Mouse (Mus musculus): ENCODE data around the gene Olfr1175-ps. TPM values are rescaled to one million over a fixed set of nuclear protein-coding genes. Genes with fewer than 3 reads are reported as not detected.

Gene Olfr1175-ps
- 0.12 TPM in 2 replicates for total RNA-seq (2017)

DNA sequence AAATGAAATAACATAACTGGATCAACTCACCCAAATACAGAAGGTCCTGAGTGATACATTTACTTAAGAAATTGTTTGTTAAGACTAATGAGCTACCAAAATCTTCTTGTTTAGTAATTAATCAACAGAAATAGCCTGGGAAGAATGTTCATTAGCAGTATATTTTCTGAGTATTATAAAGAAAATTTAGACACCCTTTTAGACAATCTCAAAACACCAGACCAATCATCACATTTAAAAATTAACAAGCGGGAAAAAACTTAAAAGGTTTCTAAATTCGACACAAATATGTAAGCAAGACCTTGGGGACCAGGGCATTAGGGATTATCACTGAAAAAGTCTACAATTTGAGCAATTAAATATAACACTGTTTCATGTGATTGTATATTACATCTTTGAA lies at the start of gene Olfr1175-ps:
Olfr1175-ps (minus strand) TSS at position 101 of the 400 bp plus-strand sequence.
- ATAC-seq (ENCODE audit: extremely low read depth, insufficient number of reproducible peaks, low FRiP score, poor library complexity, severe bottlenecking): no peak

DNA sequence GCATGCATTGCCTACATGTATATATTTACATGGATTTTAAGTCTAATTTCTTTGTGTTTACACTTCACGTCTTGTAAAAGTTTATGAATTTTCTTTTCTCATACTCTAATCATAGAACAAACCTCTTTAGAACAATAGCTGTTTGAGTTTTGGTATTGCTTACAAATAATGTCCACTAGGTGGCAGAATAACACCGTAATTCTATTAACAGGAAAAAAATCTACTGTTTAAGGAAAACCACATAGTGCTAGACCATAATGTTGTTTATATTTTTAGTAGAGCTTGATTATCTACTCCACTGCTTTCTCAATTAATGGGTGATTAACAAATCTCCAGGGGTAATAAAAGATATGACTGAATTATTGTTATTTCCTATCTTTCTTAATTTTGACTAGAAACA lies 29.3 kb upstream of the Olfr1175-ps start:
- ATAC-seq (ENCODE audit: extremely low read depth, insufficient number of reproducible peaks, low FRiP score, poor library complexity, severe bottlenecking): no peak

DNA sequence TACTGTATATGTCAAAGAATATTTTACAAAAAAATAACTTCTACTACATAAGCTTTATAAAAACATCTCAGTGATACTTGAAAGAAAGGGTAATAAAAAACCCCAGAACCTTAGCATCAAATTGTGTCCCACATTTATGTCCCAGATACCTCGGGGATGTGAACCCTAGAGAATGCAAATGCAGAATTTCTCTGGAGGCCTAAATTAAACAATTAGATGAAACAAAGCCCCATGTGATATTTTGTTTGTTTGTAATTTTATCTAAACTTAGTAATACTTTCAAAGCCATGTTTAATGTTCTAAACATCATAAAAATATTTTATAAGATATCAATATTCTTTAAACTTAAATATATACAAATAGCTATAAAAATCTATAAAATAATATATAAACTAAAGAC lies 19.4 kb upstream of the Olfr1175-ps start, which contains the start of gene Olfr1177-ps:
Olfr1177-ps (minus strand) TSS at position 101 of the 400 bp plus-strand sequence.
- no peak for ATAC-seq (ENCODE audit: extremely low read depth, insufficient number of reproducible peaks, low FRiP score, poor library complexity, severe bottlenecking)

DNA sequence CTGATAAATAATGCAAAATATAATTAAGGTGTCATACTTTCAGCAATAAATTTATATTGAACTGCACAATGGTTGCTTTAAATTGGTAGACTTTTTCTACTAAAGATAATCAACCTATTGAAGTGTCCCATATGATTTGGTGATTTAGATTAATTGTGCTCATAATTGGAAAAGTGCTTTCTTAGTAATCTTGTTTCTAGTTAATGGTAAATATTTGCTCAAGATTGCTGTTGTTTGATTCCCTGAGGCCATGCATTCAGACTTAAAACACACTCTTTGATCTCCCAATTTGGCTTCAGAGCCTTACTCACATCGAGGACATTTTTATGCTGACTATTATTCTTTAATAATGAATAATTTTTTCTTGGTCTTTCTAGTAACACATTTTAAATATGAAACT lies 9.4 kb upstream of the Olfr1175-ps start, which contains the start of gene Olfr1176:
Olfr1176 (plus strand) TSS at position 301 of the 400 bp plus-strand sequence.
- ATAC-seq (ENCODE audit: extremely low read depth, insufficient number of reproducible peaks, low FRiP score, poor library complexity, severe bottlenecking): no peak

DNA sequence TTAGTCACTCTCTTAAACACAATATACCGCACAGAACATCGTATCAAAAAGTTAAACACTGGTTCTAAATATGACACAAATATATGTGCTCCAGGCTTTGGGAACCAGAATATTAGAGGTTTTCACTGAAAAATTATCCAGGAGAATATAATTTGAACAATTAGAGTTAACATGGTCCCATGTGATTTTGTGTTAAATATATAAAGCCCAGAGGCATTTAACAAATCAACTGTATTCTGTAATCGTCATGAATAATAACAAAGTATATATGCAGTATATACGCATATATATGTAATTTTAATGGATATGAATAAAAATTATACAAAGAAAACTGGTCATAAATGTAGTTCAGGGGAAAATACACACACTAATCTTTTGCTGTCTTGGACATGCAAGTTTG lies 12.0 kb downstream of the Olfr1175-ps start, which contains the start of gene Olfr1174-ps:
Olfr1174-ps (minus strand) TSS at position 101 of the 400 bp plus-strand sequence.
- no peak for ATAC-seq (ENCODE audit: extremely low read depth, insufficient number of reproducible peaks, low FRiP score, poor library complexity, severe bottlenecking)

DNA sequence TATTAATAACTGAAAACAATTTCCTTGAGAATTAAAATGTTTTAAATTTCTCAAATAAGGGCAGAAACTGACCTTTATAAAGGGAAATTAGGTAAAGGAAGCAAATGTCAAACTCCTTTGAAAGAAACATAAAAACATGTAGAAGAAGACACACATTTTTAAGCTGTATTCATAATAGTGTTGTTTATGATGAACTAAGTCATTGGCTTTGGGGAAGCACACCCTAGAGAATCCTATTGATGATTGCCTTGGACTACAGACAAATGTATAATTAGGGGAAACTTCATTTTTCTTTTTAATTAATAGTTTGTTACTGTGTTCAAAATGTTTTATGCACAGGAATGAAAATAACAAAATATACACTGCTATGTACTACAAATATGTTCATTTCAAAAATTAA lies 47.2 kb downstream of the Olfr1175-ps start, which contains the start of gene Olfr1173:
Olfr1173 (minus strand) TSS at position 101 of the 400 bp plus-strand sequence.
- ATAC-seq (ENCODE audit: extremely low read depth, insufficient number of reproducible peaks, low FRiP score, poor library complexity, severe bottlenecking): no peak

Other genes starting within 250 kb of the Olfr1175-ps start
- gene Olfr1164, start 233.2 kb downstream of the Olfr1175-ps start, total RNA-seq (2017): not detected in 2 replicates
- not detected in 2 replicates for gene Olfr1166, start 198.9 kb downstream of the Olfr1175-ps start, total RNA-seq (2017)
- gene Olfr1167, start 172.0 kb downstream of the Olfr1175-ps start, total RNA-seq (2017): not detected in 2 replicates
- gene Olfr1168, start 145.3 kb downstream of the Olfr1175-ps start, total RNA-seq (2017): not detected in 2 replicates
- gene Olfr1170, start 98.9 kb downstream of the Olfr1175-ps start, total RNA-seq (2017): not detected in 2 replicates
- gene Olfr1173, start 47.3 kb downstream of the Olfr1175-ps start, total RNA-seq (2017): 0.35 TPM in 1 of 2 replicates, not detected in the other
- not detected in 2 replicates for gene Olfr1174-ps, start 12.1 kb downstream of the Olfr1175-ps start, total RNA-seq (2017)
- 0.49 TPM in 1 of 2 replicates, not detected in the other for gene Olfr1176, start 9.5 kb upstream of the Olfr1175-ps start, total RNA-seq (2017)
- not detected in 2 replicates for gene Olfr1177-ps, start 19.3 kb upstream of the Olfr1175-ps start, total RNA-seq (2017)
- gene Olfr1178, start 59.8 kb upstream of the Olfr1175-ps start, total RNA-seq (2017): not detected in 2 replicates
- gene Olfr1179, start 79.2 kb upstream of the Olfr1175-ps start, total RNA-seq (2017): not detected in 2 replicates
- gene Olfr1180, start 91.9 kb upstream of the Olfr1175-ps start, total RNA-seq (2017): not detected in 2 replicates
- 0.12 TPM in 1 of 2 replicates, not detected in the other for gene Olfr1181, start 99.0 kb upstream of the Olfr1175-ps start, total RNA-seq (2017)
- gene Gm13757, start 121.9 kb upstream of the Olfr1175-ps start, total RNA-seq (2017): not detected in 2 replicates
- 0.12 TPM in 1 of 2 replicates, not detected in the other for gene Olfr1183, start 127.7 kb upstream of the Olfr1175-ps start, total RNA-seq (2017)
- gene Olfr1184, start 156.4 kb upstream of the Olfr1175-ps start, total RNA-seq (2017): not detected in 2 replicates
- not detected in 2 replicates for gene Olfr1185-ps1, start 166.1 kb upstream of the Olfr1175-ps start, total RNA-seq (2017)
- gene Olfr1186, start 191.3 kb upstream of the Olfr1175-ps start, total RNA-seq (2017): not detected in 2 replicates
- gene Olfr1188, start 229.7 kb upstream of the Olfr1175-ps start, total RNA-seq (2017): not detected in 2 replicates

Data from neutrophil, adult 5-6 weeks (primary cell).